Mouse (Mus musculus) midbrain, postnatal 0 days (tissue): ENCODE data around the gene Rcan2. TPM values are rescaled to one million over a fixed set of nuclear protein-coding genes. Genes with fewer than 3 reads are reported as not detected.

ENCODE experiments used
- ATAC-seq: fragments of 200-750 bp; cut with Nextera tagmentation; 2 replicates; pipeline ENCODE4 v1.8.0; 2017; ENCODE audit warnings: moderate number of reproducible peaks, mild to moderate bottlenecking, moderate TSS enrichment, moderate library complexity; ENCODE audit not compliant: low FRiP score
- DNase-seq: peaks from one replicate; pipeline ENCODE4 v3.0.0-alpha.2; 2015; ENCODE audit warnings: low spot score
- H3K27ac ChIP-seq: fragments of 300-500 bp; sonication (generic); 2 replicates; pipeline ENCODE4 v1.5.1; 2014; ENCODE audit warnings: low read depth, mild to moderate bottlenecking, low read length, mixed read lengths
- H3K27me3 ChIP-seq: fragments of 300-500 bp; sonication (generic); 2 replicates; pipeline ENCODE4 v1.6.1; 2014; ENCODE audit warnings: low read length, control low read depth, mixed read lengths; ENCODE audit not compliant: insufficient read depth
- H3K36me3 ChIP-seq: fragments of 300-500 bp; sonication (generic); 2 replicates; pipeline ENCODE4 v1.6.1; 2014; ENCODE audit warnings: low read length, control low read depth, mixed read lengths; ENCODE audit not compliant: insufficient read depth
- H3K4me1 ChIP-seq: fragments of 300-500 bp; sonication (generic); 2 replicates; pipeline ENCODE4 v1.6.1; 2014; ENCODE audit warnings: mild to moderate bottlenecking, control low read depth, antibody characterized with exemption, low read length, mixed read lengths; ENCODE audit not compliant: insufficient read depth
- H3K4me2 ChIP-seq: fragments of 300-500 bp; sonication (generic); 2 replicates; pipeline ENCODE4 v1.6.1; 2014; ENCODE audit warnings: low read depth, mild to moderate bottlenecking, low read length, mixed read lengths; ENCODE audit not compliant: poor library complexity, severe bottlenecking
- H3K4me3 ChIP-seq: fragments of 300-500 bp; sonication (generic); 2 replicates; pipeline ENCODE4 v1.5.1; 2014; ENCODE audit warnings: low read depth, mild to moderate bottlenecking, low read length, moderate library complexity
- H3K9ac ChIP-seq: fragments of 300-500 bp; sonication (generic); replicated peaks from 2 replicates; pipeline ENCODE4 v1.6.1; 2014; ENCODE audit warnings: mild to moderate bottlenecking, low read length, moderate library complexity, mixed read lengths; ENCODE audit not compliant: poor library complexity, severe bottlenecking
- H3K9me3 ChIP-seq: fragments of 300-500 bp; sonication (generic); 2 replicates; pipeline ENCODE4 v1.6.1; 2016; ENCODE audit warnings: low read length, control low read depth
- CTCF ChIP-seq: IDR thresholded peaks from 2 replicates; pipeline ENCODE4 v1.5.1; 2016; ENCODE audit warnings: antibody characterized with exemption, mild to moderate bottlenecking
- WGBS: fragments of 180-500 bp; shearing (Covaris S2); extraction: QIAGEN DNeasy Blood & Tissue Kit; methylation state at CpG from one replicate; pipeline ENCODE4 v1.1.7; 2014; 5-methylcytosine and 5-hydroxymethylcytosine counted together
- polyA plus RNA-seq: library from polyadenylated mRNA; unstranded; fragments of >200 nt; fragmentation: Nextera tagmentation; extraction: Ambion mirVana; gene quantifications from 2 replicates; pipeline ENCODE4 v1.2.1, GENCODE M21; 2015
- total RNA-seq: library from RNA; depleted of rRNA; stranded (reverse); fragments of >200 nt; gene quantifications from 2 replicates; pipeline ENCODE4 v1.2.3, GENCODE M21; 2014

Gene Rcan2
- total and polyA plus RNA-seq, 2 experiments from 2014 or later: 96.7 to 136 TPM

GRCm38 (mm10) chr17:43994080-43994479, 192.9 kb downstream of the Rcan2 start:
- WGBS: 22% methylated on average over 4 of the region's 4 CpGs

GRCm38 (mm10) chr17:43997514-43997913, 196.4 kb downstream of the Rcan2 start:
- no peak for ATAC-seq
- Histone ChIP-seq H3K27me3 (no peaks in the 10 kb centered on the region), H3K27ac (peak overlapping the region; percentile 66), H3K4me2 (no peak overlapping the region), H3K4me3 (no peak overlapping the region), H3K9me3 (no peaks in the 10 kb centered on the region), H3K9ac (no peak overlapping the region), H3K36me3 (no peaks in the 10 kb centered on the region), H3K4me1 (no peaks in the 10 kb centered on the region)
- no peak for DNase-seq
- no peak for TF ChIP-seq CTCF
- WGBS: 62% methylated on average over 7 of the region's 7 CpGs

More at GRCm38 (mm10) chr17:43994080-43994479, 192.9 kb downstream of the Rcan2 start:
- Histone ChIP-seq H3K36me3 (no peaks in the 10 kb centered on the region), H3K27me3 (no peaks in the 10 kb centered on the region), H3K9me3 (no peaks in the 10 kb centered on the region), H3K4me3 (no peak overlapping the region), H3K27ac (no peak overlapping the region), H3K9ac (no peak overlapping the region), H3K4me2 (no peak overlapping the region), H3K4me1 (peaks cover 4% of the 10 kb centered on the region; the same call in 1 of the 2 replicates)
- DNase-seq (peak; percentile 35), ATAC-seq (no peak)
- TF ChIP-seq CTCF: no peak

DNA sequence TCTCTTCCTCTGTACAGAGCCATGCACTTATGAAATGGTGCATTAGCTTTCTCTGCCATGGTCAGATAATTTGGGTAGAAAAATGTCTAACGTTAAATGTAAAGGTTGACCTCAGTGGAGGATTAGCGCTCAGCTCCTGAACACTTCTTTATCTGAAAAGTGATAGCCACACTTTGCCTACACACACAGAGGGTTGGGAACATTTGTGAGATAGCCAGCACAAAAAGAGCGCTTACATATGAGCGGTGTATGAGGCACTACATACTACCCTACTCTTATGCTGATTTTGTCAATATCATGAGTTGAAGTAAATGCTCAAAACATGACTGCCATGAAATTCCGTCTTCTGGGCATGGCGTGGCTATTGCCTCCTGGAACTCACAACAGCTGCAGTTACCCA, 196.9 kb downstream of the Rcan2 start:
- H3K36me3 ChIP-seq: no peaks in the 10 kb centered on the region
- H3K27ac ChIP-seq: peak overlapping the region; percentile 66
- DNase-seq (no peak), ATAC-seq (no peak)
- no peaks in the 10 kb centered on the region for H3K9me3 ChIP-seq
- H3K27me3 ChIP-seq: no peaks in the 10 kb centered on the region
- H3K4me3 ChIP-seq: no peak overlapping the region
- WGBS: 91% methylated on average over 6 of the region's 6 CpGs
- no peak overlapping the region for H3K4me2 ChIP-seq
- H3K4me1 ChIP-seq: no peaks in the 10 kb centered on the region
- TF ChIP-seq CTCF: no peak
- H3K9ac ChIP-seq: no peak overlapping the region

DNA sequence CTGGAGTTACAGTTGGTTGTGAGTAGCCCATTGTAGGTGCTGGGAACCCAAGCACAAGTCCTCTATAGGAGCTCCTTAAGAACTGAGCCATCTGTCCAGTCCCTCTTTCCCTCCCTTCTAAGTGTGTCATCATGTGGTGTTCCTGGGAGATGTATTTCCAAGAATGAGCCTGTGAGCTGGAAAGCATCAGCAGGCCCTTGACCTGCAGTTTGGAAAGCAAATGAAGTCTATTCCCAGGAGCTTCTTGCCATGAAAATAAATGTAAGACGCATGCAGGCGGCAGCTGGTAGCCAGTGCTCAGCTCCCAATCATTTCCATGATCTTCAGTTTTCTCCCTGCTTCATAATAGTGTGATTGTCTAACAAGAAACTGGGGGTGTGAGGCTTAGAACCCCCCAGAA, 203.2 kb downstream of the Rcan2 start:
- no peak overlapping the region for H3K4me2 ChIP-seq
- TF ChIP-seq CTCF: no peak
- ATAC-seq (no peak), DNase-seq (no peak)
- no peaks in the 10 kb centered on the region for H3K4me1 ChIP-seq
- 68% methylated on average over 2 of the region's 2 CpGs for WGBS
- no peaks in the 10 kb centered on the region for H3K36me3 ChIP-seq
- no peaks in the 10 kb centered on the region for H3K9me3 ChIP-seq
- H3K27ac ChIP-seq: no peak overlapping the region
- H3K27me3 ChIP-seq: no peaks in the 10 kb centered on the region
- no peak overlapping the region for H3K9ac ChIP-seq
- no peak overlapping the region for H3K4me3 ChIP-seq

GRCm38 (mm10) chr17:44007411-44007810, 206.3 kb downstream of the Rcan2 start:
- Histone ChIP-seq H3K27ac (no peak overlapping the region), H3K4me1 (no peaks in the 10 kb centered on the region), H3K36me3 (no peaks in the 10 kb centered on the region), H3K9ac (no peak overlapping the region), H3K4me2 (no peak overlapping the region), H3K4me3 (no peak overlapping the region), H3K27me3 (no peaks in the 10 kb centered on the region), H3K9me3 (no peaks in the 10 kb centered on the region)
- no peak for ATAC-seq
- WGBS: 89% methylated on average over 2 of the region's 2 CpGs
- no peak for TF ChIP-seq CTCF
- DNase-seq: no peak

GRCm38 (mm10) chr17:44011917-44012316, 210.8 kb downstream of the Rcan2 start:
- Histone ChIP-seq H3K4me3 (no peak overlapping the region), H3K9ac (no peak overlapping the region), H3K4me1 (no peaks in the 10 kb centered on the region), H3K9me3 (no peaks in the 10 kb centered on the region), H3K27ac (no peak overlapping the region), H3K36me3 (no peaks in the 10 kb centered on the region), H3K4me2 (no peak overlapping the region), H3K27me3 (no peaks in the 10 kb centered on the region)
- ATAC-seq (no peak), DNase-seq (no peak)
- 64% methylated on average over 4 of the region's 4 CpGs for WGBS
- TF ChIP-seq CTCF: no peak
